Mouse (Mus musculus): ENCODE measurements around the gene Atp5b.
"Not testable (repeated sequence)": the region's sequence is repeated elsewhere in the genome, so short reads cannot be mapped to it uniquely, and the experiment has no call there.

The Atp5b gene

DNA sequence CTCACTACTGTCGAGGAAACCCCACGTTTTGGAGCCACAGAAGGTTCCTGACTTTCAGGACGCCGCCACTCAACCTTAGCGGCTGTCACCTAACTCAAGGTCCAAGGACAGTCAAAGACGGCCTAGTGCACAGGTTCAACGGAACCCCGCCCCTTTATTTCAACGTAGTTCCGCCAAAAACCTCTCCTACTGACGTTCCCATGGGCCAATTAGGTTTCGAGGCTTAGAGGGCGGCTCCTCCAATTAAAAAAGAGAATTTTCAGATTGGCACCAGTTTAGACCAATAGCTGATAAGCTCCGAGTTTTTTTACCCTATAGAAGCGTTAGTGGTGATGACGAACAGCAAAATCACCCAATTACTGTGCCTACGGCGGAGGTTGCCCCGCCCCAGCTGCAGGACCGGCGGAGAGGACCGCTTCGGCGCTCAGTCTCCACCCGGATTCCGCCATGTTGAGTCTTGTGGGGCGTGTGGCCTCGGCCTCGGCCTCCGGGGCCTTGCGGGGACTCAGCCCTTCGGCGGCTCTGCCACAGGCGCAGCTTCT, at the start of gene Atp5b:
Atp5b (plus strand) TSS at position 394 of the 542 bp plus-strand sequence.
- DNase-seq = peak; percentile 94

GRCm38 (mm10) chr10:128036746-128037425, 46.2 kb upstream of the Atp5b start:
- DNase-seq = peak; percentile 20

GRCm38 (mm10) chr10:128037921-128038320, 45.2 kb upstream of the Atp5b start:
- no peak for DNase-seq

DNA sequence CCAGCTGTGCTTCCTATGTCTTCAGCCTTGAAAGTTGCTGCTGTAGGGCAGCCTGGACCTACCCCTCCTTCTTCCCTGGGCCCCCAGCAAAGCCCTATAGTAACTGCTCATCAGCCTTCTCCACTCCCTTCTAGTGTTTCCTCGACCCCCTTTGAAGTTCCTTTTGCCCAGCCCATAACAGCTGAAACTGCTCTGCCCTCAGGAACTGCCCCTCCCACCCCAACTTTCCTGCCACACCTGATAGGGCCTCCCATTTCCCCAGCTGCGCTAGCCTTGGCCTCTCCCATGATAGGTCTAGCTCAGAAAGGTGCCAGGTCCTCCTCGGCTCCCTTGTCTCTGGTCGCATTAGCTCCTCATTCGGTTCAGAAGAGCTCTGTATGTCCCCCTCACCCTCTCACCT, 43.9 kb upstream of the Atp5b start:
- no peak for DNase-seq

DNA sequence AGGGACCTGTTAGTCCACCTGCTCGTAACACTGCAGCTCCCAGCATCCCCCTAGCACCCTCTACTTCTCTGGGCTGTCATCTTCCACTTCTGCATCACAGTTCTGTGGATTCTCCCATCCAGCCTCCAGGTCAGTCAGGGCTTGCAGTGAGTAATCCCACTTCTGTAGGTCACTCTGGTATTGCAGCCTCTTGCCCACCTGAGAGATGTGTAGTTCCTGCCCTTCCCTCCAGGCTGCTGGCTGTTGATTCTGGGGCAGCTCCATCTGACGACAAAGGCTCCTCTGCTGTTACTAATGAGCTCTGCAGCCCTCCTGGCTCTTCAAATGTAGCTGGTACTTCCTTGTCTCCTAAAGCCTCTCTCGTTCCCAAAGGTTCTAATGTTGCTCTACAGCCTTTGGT, 43.2 kb upstream of the Atp5b start:
- DNase-seq = no peak

DNA sequence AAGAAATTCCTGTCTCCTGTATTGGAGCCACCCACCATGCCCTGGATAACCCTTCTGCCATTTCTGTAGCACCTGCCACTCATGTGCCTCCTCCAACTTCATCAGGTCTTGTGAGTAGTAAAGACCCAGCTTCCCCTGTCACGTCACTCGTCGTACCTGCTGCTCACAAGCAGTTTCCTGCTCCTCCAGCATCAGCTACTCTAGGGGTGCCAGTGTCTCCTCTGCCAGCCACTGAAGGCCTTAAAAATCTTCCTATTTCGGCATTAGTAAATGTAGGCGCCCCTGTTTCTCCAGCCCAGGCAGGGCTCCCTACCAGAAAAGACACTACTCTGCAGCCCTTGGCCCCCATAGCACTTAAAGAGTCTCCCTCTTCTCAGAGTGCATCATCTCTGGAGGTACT, 42.8 kb upstream of the Atp5b start:
- no peak for DNase-seq

GRCm38 (mm10) chr10:128041636-128042035, 41.4 kb upstream of the Atp5b start:
- DNase-seq = no peak

DNA sequence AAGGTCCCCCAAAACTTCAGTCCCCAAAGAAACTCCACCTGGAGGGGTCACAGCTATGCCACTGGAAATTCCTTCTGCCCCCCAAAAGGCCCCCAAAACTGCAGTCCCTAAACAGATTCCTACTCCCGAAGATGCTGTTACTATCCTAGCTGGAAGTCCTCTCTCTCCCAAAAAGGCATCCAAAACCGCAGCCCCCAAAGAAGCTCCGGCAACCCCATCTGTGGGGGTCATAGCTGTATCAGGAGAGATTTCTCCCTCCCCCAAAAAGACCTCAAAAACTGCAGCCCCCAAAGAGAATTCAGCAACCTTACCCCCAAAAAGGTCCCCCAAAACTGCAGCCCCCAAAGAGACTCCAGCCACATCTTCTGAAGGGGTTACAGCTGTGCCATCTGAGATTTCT, 40.6 kb upstream of the Atp5b start:
- no peak for DNase-seq

GRCm38 (mm10) chr10:128043041-128043835, 39.8 kb upstream of the Atp5b start:
- no peak for DNase-seq

DNA sequence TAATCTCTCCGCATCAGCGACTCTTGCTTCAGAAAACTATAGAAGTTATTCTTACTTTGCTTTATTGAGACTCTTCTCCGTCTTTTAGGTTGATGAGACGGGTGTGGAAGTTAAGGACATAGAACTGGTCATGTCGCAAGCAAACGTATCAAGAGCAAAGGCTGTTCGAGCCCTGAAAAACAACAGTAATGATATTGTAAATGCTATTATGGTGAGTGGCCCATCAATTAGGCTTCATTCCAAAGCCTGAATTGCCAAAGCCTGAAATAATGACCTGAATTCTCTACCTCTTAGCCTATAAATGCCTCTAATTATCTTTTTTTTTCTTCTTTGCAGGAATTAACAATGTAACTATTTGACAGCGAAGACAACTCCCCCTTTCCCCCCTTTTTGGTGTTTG, 34.9 kb upstream of the Atp5b start:
- DNase-seq = no peak

GRCm38 (mm10) chr10:128049741-128050140, 33.3 kb upstream of the Atp5b start:
- no peak for DNase-seq

- no peak for DNase-seq
Measured at GRCm38 (mm10) chr10:128050355-128050754, 32.7 kb upstream of the Atp5b start.

DNA sequence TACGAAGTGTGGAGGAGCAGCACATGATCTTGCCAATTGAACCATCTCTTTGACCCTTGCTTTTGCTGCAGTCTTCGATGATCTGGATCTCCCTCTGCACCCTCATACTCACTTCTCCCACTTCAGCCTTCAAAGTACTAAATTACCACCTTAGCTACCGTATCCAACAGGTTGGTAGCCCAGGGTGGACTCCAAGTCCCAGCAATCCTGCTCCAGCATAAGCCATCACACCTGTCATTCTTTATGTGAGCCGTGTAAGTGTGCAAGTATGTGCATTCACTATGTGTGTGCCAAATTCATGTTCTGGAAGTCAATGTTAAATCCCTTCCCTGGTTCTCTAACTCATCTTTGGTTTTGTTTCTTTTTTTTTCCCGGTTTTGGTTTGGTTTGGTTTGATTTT, 31.5 kb upstream of the Atp5b start:
- no peak for DNase-seq

GRCm38 (mm10) chr10:128052136-128052535, 30.9 kb upstream of the Atp5b start:
- DNase-seq = not testable (repeated sequence)

DNA sequence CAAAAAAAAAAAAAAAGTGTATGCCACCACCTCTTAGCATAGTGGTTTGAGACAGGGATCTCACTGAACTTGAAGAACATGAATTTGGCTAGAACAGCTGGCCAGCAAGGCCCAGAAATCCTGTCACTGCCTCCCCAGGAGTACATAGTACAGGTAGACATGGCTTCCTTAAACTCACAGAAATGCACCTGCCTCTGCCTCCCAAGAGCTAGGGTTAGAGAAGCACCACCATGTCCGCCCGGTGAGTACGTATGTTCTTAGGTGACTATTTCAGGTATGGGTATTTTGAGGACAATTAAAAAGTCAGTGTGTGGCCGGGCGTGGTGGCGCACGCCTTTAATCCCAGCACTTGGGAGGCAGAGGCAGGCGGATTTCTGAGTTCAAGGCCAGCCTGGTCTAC, 30.1 kb upstream of the Atp5b start:
- no peak for DNase-seq

GRCm38 (mm10) chr10:128058184-128058583, 24.9 kb upstream of the Atp5b start:
- DNase-seq = no peak

DNA sequence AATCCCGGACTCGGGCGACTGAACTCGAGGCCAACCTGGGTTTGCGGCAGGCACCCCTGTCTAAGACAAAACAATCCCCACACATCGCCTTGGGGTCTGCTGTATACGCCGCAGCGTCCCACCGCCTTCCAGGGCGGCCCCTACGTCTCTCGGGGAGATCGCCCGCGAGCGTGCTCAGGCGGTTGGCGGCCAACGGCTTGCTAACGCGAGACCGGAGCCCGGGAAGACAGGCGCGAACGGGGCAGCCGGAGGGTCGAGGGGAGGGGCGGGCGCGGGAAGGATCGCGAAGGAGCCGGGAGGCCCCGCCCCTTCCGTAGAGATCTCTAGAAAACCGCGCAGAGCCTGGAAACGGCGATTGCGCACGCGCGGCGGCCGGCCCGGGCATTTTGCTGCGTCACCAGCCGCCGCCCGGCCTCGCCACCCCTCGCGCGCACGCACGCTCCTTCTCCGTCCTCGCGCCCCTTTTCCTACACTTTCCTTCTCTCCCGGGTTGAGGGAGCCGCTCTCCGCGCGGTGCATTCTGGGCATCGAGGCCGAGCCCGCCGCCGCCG, 24.4 kb upstream of the Atp5b start, which contains the start of gene Ptges3:
Ptges3 (plus strand) TSS at position 354 of the 551 bp plus-strand sequence.
- DNase-seq = peak; percentile 99

GRCm38 (mm10) chr10:128059207-128059981, 23.7 kb upstream of the Atp5b start:
- peak; percentile 36 for DNase-seq

GRCm38 (mm10) chr10:128061109-128061508, 22.0 kb upstream of the Atp5b start:
- DNase-seq = no peak

DNA sequence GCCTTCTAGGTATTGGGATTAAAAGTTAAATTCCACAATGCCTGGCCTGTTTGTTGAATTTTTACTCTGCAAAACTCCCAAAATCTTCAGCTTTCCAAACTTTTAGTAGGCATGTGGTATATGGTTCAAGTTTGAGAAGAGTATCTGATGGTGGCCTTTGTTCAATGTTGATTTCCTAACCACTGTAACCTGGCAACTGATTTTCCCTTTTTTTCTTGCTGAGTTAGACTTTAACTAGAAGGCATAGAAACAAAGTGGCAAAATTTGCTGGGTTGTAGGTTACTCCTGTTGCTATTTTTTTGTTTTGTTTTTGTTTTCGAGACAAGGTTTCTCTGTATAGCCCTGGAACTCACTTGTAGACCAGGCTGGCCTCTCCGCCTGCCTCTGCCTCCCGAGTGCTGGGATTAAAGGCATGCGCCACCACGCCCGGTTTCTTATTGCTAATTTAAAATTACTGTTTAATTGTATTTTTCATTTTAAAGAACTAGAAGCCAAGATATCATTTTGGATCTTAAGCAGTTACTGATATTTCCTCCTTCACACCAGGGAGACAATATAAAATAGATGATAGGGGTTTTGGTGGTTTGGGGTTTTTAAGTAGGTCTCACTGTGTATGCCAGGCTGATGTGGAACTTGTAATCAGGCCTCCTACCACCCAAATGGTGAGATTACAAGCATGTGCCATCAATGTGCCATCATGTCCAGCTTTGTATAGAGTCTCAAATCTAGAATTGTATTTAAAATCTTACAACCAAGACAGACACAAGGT, 20.7 kb upstream of the Atp5b start:
- no peak for DNase-seq

- no peak for DNase-seq
Measured at GRCm38 (mm10) chr10:128066072-128066471, 17.0 kb upstream of the Atp5b start.

- no peak for DNase-seq
Measured at GRCm38 (mm10) chr10:128069201-128069600, 13.9 kb upstream of the Atp5b start.
